Mouse (Mus musculus): ENCODE results near the gene Rell1.

GRCm38 (mm10) chr5:63986337-63986736 is 17.6 kb upstream of the Rell1 start:
- TF ChIP-seq GATA1 (IDR thresholded peaks at IDR 0.05; ENCODE audit: borderline replicate concordance, low read length): no peak
- TF ChIP-seq FLI1 (IDR thresholded peaks at IDR 0.05; ENCODE audit: low read length): no peak

Measured in megakaryocyte, embryonic 14.5 days (primary cell).